Mouse (Mus musculus) embryonic facial prominence, embryonic 14.5 days (tissue): ENCODE measurements around the gene Usp4. TPM values are rescaled to one million over a fixed set of nuclear protein-coding genes. Genes with fewer than 3 reads are reported as not detected.
"Not testable (repeated sequence)": the region's sequence is repeated elsewhere in the genome, so short reads cannot be mapped to it uniquely, and the experiment has no call there.

Experiments used
- ATAC-seq: fragments of 200-750 bp; cut with Nextera tagmentation; 2 replicates; pipeline ENCODE4 v1.8.0; 2017; ENCODE audit warnings: low read depth, moderate number of reproducible peaks, moderate TSS enrichment
- DNase-seq: peaks from one replicate; pipeline ENCODE4 v3.0.0-alpha.2; 2015; ENCODE audit warnings: low spot score
- H3K27ac ChIP-seq: fragments of 300-500 bp; sonication (generic); replicated peaks from 2 replicates; pipeline ENCODE4 v1.5.1; 2014; ENCODE audit warnings: low read depth, mild to moderate bottlenecking, low read length, moderate library complexity
- H3K27me3 ChIP-seq: fragments of 300-500 bp; sonication (generic); replicated peaks from 2 replicates; pipeline ENCODE4 v1.6.1; 2014; ENCODE audit warnings: low read length; ENCODE audit not compliant: control insufficient read depth, insufficient read depth
- H3K36me3 ChIP-seq: fragments of 300-500 bp; sonication (generic); 2 replicates; pipeline ENCODE4 v1.6.1; 2014; ENCODE audit warnings: low read length, mixed read lengths; ENCODE audit not compliant: control insufficient read depth, insufficient read depth
- H3K4me1 ChIP-seq: fragments of 300-500 bp; sonication (generic); 2 replicates; pipeline ENCODE4 v1.6.1; 2014; ENCODE audit warnings: antibody characterized with exemption, low read length; ENCODE audit not compliant: control insufficient read depth, insufficient read depth
- H3K4me2 ChIP-seq: fragments of 300-500 bp; sonication (generic); 2 replicates; pipeline ENCODE4 v1.6.1; 2014; ENCODE audit warnings: low read depth, mild to moderate bottlenecking, low read length, moderate library complexity, mixed read lengths
- H3K4me3 ChIP-seq: fragments of 300-500 bp; sonication (generic); 2 replicates; pipeline ENCODE4 v1.5.1; 2014; ENCODE audit warnings: low read depth, mild to moderate bottlenecking, low read length
- H3K9ac ChIP-seq: fragments of 300-500 bp; sonication (generic); 2 replicates; pipeline ENCODE4 v1.6.1; 2014; ENCODE audit warnings: low read depth, mild to moderate bottlenecking, low read length, moderate library complexity, mixed read lengths
- H3K9me3 ChIP-seq: fragments of 300-500 bp; sonication (generic); 2 replicates; pipeline ENCODE4 v1.6.1; 2016; ENCODE audit warnings: low read length; ENCODE audit not compliant: control insufficient read depth
- WGBS: fragments of 180-500 bp; shearing (Covaris S2); extraction: QIAGEN DNeasy Blood & Tissue Kit; methylation state at CpG from one replicate; pipeline ENCODE4 v1.1.7; 2014; 5-methylcytosine and 5-hydroxymethylcytosine counted together
- polyA plus RNA-seq: library from polyadenylated mRNA; unstranded; fragments of >200 nt; fragmentation: Nextera tagmentation; extraction: Ambion mirVana; gene quantifications from 2 replicates; pipeline ENCODE4 v1.2.1, GENCODE M21; 2014

Gene Usp4
- polyA plus RNA-seq, 1 experiment from 2014 or later = 88.9 TPM

DNA sequence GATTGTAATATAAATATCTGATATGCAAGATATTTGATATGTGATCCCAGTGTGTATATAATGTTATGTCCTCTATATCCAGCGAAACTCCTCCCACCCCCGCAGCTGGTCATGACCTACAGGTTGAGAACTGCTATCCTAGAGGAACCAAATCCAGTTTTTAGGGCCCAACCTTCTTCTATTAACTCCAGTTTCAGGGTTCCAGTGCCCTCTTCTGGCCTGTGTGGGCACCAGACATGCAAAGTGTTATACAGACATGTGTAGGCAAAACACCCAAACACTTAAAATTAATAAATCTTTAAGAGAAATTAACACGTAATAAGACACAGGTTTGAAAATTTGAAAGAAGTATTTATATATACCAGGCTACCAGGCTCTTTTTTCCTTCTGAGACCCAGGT lies 30.1 kb upstream of the Usp4 start:
- ATAC-seq (no peak), DNase-seq (no peak)
- WGBS = 96% methylated on average over 3 of the region's 3 CpGs
- H3K4me2 ChIP-seq = no peak overlapping the region
- H3K9me3 ChIP-seq = no peaks in the 10 kb centered on the region
- no peak overlapping the region for H3K9ac ChIP-seq
- no peaks in the 10 kb centered on the region for H3K4me1 ChIP-seq
- H3K27me3 ChIP-seq = no peaks in the 10 kb centered on the region
- no peak overlapping the region for H3K4me3 ChIP-seq
- H3K27ac ChIP-seq = no peak overlapping the region
- H3K36me3 ChIP-seq = peaks cover 42% of the 10 kb centered on the region

DNA sequence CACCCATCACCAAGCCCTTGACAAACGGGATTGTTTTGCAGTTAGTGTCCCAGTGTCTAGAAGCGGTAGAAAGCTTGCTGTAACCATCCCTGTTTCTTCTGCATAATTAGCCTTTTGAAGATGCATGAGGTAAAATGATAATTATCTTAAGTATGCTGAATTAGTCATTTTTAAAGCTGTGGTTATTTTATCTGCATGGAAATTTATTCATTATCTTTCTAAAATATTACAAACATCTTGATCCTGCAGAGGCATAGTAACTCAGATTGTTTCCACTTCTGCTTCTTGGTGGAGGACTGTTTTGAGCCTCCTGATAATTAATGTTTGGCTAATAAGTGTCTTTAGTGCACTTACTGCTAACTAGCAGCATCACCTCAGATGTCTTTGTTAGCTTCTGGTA lies 29.2 kb upstream of the Usp4 start:
- H3K4me2 ChIP-seq = no peak overlapping the region
- peaks cover 45% of the 10 kb centered on the region for H3K36me3 ChIP-seq
- no peak overlapping the region for H3K4me3 ChIP-seq
- no peaks in the 10 kb centered on the region for H3K9me3 ChIP-seq
- no peaks in the 10 kb centered on the region for H3K4me1 ChIP-seq
- no peaks in the 10 kb centered on the region for H3K27me3 ChIP-seq
- H3K9ac ChIP-seq = no peak overlapping the region
- 85% methylated on average over 2 of the region's 2 CpGs for WGBS
- no peak for ATAC-seq
- H3K27ac ChIP-seq = no peak overlapping the region
- no peak for DNase-seq

GRCm38 (mm10) chr9:108322054-108322453 lies 25.6 kb upstream of the Usp4 start:
- H3K36me3 ChIP-seq = peaks cover 44% of the 10 kb centered on the region
- WGBS = 81% methylated on average over 7 of the region's 7 CpGs
- not testable (repeated sequence) for H3K4me3 ChIP-seq, DNase-seq, H3K4me1 ChIP-seq, H3K27ac ChIP-seq, H3K27me3 ChIP-seq, ATAC-seq, H3K9ac ChIP-seq, H3K4me2 ChIP-seq, H3K9me3 ChIP-seq

DNA sequence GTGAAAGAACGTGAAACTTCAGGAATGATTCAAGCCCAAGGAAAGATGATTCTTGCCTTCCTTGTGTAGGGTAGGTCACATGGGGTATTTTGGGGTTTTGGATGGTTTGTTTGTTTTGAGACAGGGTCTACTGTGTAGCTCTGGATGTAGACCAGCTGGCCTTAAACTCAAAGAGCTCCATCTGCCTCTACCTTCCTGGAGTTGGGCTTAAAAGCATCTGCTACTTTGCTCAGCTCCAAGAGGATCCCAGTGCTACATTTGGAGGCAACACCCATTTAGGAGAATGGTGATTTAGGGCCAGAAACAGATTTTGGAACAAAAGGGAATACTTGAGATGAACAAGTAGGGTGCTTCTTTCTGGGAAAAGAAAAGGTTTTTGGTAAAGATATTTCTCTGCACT lies 22.9 kb upstream of the Usp4 start:
- peaks cover 63% of the 10 kb centered on the region for H3K36me3 ChIP-seq

GRCm38 (mm10) chr9:108325811-108326210 lies 21.8 kb upstream of the Usp4 start:
- peaks cover 67% of the 10 kb centered on the region for H3K36me3 ChIP-seq
- ATAC-seq = no peak

More for the DNA sequence above, 22.9 kb upstream of the Usp4 start:
- Histone ChIP-seq H3K9ac (no peak overlapping the region), H3K4me3 (no peak overlapping the region), H3K9me3 (no peaks in the 10 kb centered on the region), H3K27me3 (no peaks in the 10 kb centered on the region), H3K4me2 (no peak overlapping the region), H3K27ac (no peak overlapping the region), H3K4me1 (no peaks in the 10 kb centered on the region)
- DNase-seq (no peak), ATAC-seq (no peak)
- WGBS = 97% methylated on average over 1 of the region's 1 CpGs

GRCm38 (mm10) chr9:108337848-108338550 lies 9.7 kb upstream of the Usp4 start:
- Histone ChIP-seq H3K27ac (peak overlapping the region; percentile 95), H3K4me1 (peaks cover 10% of the 10 kb centered on the region), H3K27me3 (no peaks in the 10 kb centered on the region), H3K9me3 (no peaks in the 10 kb centered on the region), H3K36me3 (peaks cover 39% of the 10 kb centered on the region), H3K4me3 (peak overlapping the region; percentile 81), H3K4me2 (peak overlapping the region; percentile 80), H3K9ac (0 out of 2 replicates have a peak overlapping the region, but pooled peaks have one; percentile 94)
- WGBS = 74% methylated on average over 10 of the region's 10 CpGs
- DNase-seq (no peak), ATAC-seq (no peak)

More at GRCm38 (mm10) chr9:108325811-108326210, 21.8 kb upstream of the Usp4 start:
- Histone ChIP-seq H3K27me3 (no peaks in the 10 kb centered on the region), H3K4me2 (no peak overlapping the region), H3K4me3 (no peak overlapping the region), H3K4me1 (no peaks in the 10 kb centered on the region), H3K27ac (no peak overlapping the region), H3K9ac (no peak overlapping the region), H3K9me3 (no peaks in the 10 kb centered on the region)
- DNase-seq = no peak
- WGBS = 98% methylated on average over 2 of the region's 2 CpGs

- Histone ChIP-seq H3K4me2 (peak overlapping the region; percentile 80), H3K9me3 (no peaks in the 10 kb centered on the region), H3K27ac (peak overlapping the region; percentile 95), H3K9ac (peak overlapping the region; percentile 94), H3K36me3 (peaks cover 36% of the 10 kb centered on the region), H3K4me3 (peak overlapping the region; percentile 81), H3K27me3 (no peaks in the 10 kb centered on the region), H3K4me1 (peaks cover 10% of the 10 kb centered on the region)
- ATAC-seq (peak; percentile 7; the same call in 1 of the 2 replicates), DNase-seq (peak; percentile 35)
- 20% methylated on average over 6 of the region's 6 CpGs for WGBS
Measured at GRCm38 (mm10) chr9:108338551-108338885, 9.1 kb upstream of the Usp4 start.

DNA sequence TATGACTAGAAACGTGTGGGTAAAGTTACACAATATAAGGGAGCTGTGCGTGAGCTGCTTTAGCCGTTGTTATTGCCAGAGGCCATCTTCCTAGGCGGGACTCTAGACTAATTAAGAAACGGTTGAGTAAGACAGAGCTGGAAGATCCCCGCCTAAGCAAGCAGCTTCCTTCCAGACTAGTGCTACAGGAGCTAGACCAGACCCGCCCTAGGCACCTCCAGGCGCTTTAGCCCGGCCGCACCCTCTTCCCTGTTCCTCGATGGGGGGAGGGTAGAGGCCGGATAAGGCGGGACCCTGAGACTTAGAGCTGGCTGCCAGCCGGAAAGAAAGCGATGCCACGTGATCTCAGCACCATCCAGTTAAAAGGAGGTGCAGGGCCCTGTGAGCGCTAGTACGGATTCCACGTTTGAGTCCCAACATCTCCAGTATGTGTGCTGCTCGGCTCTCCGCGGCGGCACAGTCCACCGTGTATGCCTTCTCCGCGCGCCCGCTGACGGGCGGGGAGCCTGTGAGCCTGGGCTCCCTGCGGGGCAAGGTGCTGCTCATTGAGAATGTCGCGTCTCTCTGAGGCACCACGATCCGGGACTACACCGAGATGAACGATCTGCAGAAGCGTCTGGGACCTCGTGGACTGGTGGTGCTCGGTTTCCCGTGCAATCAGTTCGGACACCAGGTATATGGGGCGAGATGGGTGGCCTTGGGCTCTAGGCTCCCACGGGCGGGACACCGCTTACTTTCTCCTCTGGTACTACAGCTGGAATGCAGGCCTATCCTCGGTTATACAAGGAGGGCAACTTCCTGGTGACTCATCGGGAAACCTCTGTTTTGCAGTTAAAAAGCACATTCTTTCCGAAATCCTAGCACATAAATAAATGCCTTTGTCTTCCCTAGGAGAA lies 8.5 kb upstream of the Usp4 start, which contains the start of gene Gpx1:
Gene Gpx1 (plus strand): TSS at position 18 of the 896 bp plus-strand sequence.
- Histone ChIP-seq H3K4me1 (peaks cover 10% of the 10 kb centered on the region), H3K9ac (peak within 1 kb of the TSS; percentile 94), H3K9me3 (no peaks in the 10 kb centered on the region), H3K4me2 (peak within 1 kb of the TSS; percentile 80), H3K27ac (peak within 1 kb of the TSS; percentile 95), H3K27me3 (no peaks in the 10 kb centered on the region), H3K4me3 (peak within 1 kb of the TSS; percentile 81), H3K36me3 (peaks cover 30% of the 10 kb centered on the region)
- peak; percentile 99 for DNase-seq
- peak; percentile 95 for ATAC-seq
- 0% methylated on average over 40 of the region's 49 CpGs for WGBS
